Mouse (Mus musculus): ENCODE results near the gene Mtap. TPM values are rescaled to one million over a fixed set of nuclear protein-coding genes. Genes with fewer than 3 reads are reported as not detected.
A peak's percentile ranks its signal among the peaks of the same experiment; 100 is the strongest.

Gene Mtap
- polyA plus RNA-seq, 1 experiment from 2014 or later = 82.3 TPM

GRCm38 (mm10) chr4:89145409-89145808 is 8.5 kb downstream of the Mtap start:
- Histone ChIP-seq H3K27me3 (ENCODE audit: control insufficient read depth, insufficient read depth, low read length) (no peaks in the 10 kb centered on the region), H3K4me2 (ENCODE audit: low read depth) (no peak overlapping the region), H3K9ac (ENCODE audit: low read length) (no peak overlapping the region), H3K27ac (ENCODE audit: low read depth, low read length) (no peak overlapping the region), H3K4me3 (ENCODE audit: low read depth, low read length) (no peak overlapping the region), H3K9me3 (ENCODE audit: control insufficient read depth, low read length) (no peaks in the 10 kb centered on the region), H3K4me1 (ENCODE audit: control insufficient read depth, insufficient read depth, low read length) (no peaks in the 10 kb centered on the region), H3K36me3 (ENCODE audit: control insufficient read depth, insufficient read depth, low read length) (no peaks in the 10 kb centered on the region; the same call in none of the 2 replicates)
- ATAC-seq (ENCODE audit: insufficient read depth, low FRiP score, low TSS enrichment) (peak; percentile 48; the same call in 1 of the 2 replicates), DNase-seq (ENCODE audit: low spot score) (peak; percentile 71)
- 52% methylated on average over 6 of the region's 6 CpGs for WGBS

GRCm38 (mm10) chr4:89146291-89146690 is 9.4 kb downstream of the Mtap start:
- no peak overlapping the region for H3K27ac ChIP-seq (ENCODE audit: low read depth, low read length)
- 56% methylated on average over 3 of the region's 3 CpGs for WGBS
- H3K27me3 ChIP-seq (ENCODE audit: control insufficient read depth, insufficient read depth, low read length) = no peaks in the 10 kb centered on the region
- no peak overlapping the region for H3K4me2 ChIP-seq (ENCODE audit: low read depth)
- ATAC-seq (ENCODE audit: insufficient read depth, low FRiP score, low TSS enrichment) = no peak; the same call in 1 of the 2 replicates
- peak; percentile 24 for DNase-seq (ENCODE audit: low spot score)
- no peak overlapping the region for H3K4me3 ChIP-seq (ENCODE audit: low read depth, low read length)
- no peaks in the 10 kb centered on the region for H3K9me3 ChIP-seq (ENCODE audit: control insufficient read depth, low read length)
- no peaks in the 10 kb centered on the region for H3K4me1 ChIP-seq (ENCODE audit: control insufficient read depth, insufficient read depth, low read length)
- no peak overlapping the region for H3K9ac ChIP-seq (ENCODE audit: low read length)
- no peaks in the 10 kb centered on the region; the same call in none of the 2 replicates for H3K36me3 ChIP-seq (ENCODE audit: control insufficient read depth, insufficient read depth, low read length)

DNA sequence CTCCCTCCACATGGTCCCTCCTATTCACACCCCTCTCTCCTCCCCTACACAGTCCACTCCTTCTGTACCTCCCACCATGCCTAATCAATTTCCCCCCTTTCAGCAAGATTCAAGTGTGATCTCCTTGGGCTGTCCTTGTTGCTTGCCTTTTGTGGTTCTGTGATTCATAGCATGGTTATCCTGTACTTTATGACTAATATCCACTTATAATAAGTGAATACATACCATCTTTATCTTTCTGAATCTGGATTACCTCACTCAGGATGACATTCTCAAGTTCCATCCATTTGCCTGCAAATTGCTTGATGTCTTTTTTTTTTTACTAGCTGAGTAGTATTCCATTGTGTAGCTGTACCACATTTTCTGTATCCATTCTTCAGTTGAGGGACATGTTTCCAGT is 12.3 kb downstream of the Mtap start:
- H3K4me2 ChIP-seq (ENCODE audit: low read depth) = no peak overlapping the region
- peaks cover 2% of the 10 kb centered on the region for H3K36me3 ChIP-seq (ENCODE audit: control insufficient read depth, insufficient read depth, low read length)
- no peak overlapping the region for H3K27ac ChIP-seq (ENCODE audit: low read depth, low read length)
- no peaks in the 10 kb centered on the region for H3K9me3 ChIP-seq (ENCODE audit: control insufficient read depth, low read length)
- DNase-seq (ENCODE audit: low spot score) = no peak
- H3K27me3 ChIP-seq (ENCODE audit: control insufficient read depth, insufficient read depth, low read length) = no peaks in the 10 kb centered on the region
- no peak for ATAC-seq (ENCODE audit: insufficient read depth, low FRiP score, low TSS enrichment)
- H3K4me3 ChIP-seq (ENCODE audit: low read depth, low read length) = no peak overlapping the region
- no peak overlapping the region for H3K9ac ChIP-seq (ENCODE audit: low read length)
- H3K4me1 ChIP-seq (ENCODE audit: control insufficient read depth, insufficient read depth, low read length) = no peaks in the 10 kb centered on the region

DNA sequence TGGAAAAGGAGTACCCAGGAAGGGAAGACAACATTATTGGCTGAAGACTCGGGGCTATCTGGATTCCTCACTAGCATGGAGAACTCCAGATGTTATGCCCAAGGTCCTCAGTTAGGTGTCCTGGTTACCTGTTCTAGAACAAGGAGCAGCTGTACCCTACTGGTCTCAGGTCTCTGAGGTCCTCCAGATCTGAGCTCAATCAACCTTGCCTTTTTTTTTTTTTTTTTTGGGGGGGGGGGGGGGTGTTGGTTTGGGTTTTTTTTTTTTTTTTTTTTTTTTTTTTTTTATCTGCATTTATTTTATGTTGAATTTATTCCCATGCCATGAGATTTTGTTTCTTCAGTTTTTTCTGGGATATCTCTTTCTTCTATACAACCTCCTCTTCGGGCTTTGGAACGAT is 24.5 kb downstream of the Mtap start:
- DNase-seq (ENCODE audit: low spot score) (no peak), ATAC-seq (ENCODE audit: insufficient read depth, low FRiP score, low TSS enrichment) (no peak)
- Histone ChIP-seq H3K4me1 (ENCODE audit: control insufficient read depth, insufficient read depth, low read length) (no peaks in the 10 kb centered on the region), H3K27ac (ENCODE audit: low read depth, low read length) (no peak overlapping the region), H3K9ac (ENCODE audit: low read length) (no peak overlapping the region), H3K27me3 (ENCODE audit: control insufficient read depth, insufficient read depth, low read length) (no peaks in the 10 kb centered on the region), H3K9me3 (ENCODE audit: control insufficient read depth, low read length) (no peaks in the 10 kb centered on the region), H3K36me3 (ENCODE audit: control insufficient read depth, insufficient read depth, low read length) (peaks cover 3% of the 10 kb centered on the region; the same call in 1 of the 2 replicates), H3K4me3 (ENCODE audit: low read depth, low read length) (no peak overlapping the region), H3K4me2 (ENCODE audit: low read depth) (no peak overlapping the region)
- WGBS = 94% methylated on average over 3 of the region's 3 CpGs

GRCm38 (mm10) chr4:89162496-89162895 is 25.6 kb downstream of the Mtap start:
- Histone ChIP-seq H3K27me3 (ENCODE audit: control insufficient read depth, insufficient read depth, low read length) (no peaks in the 10 kb centered on the region), H3K9me3 (ENCODE audit: control insufficient read depth, low read length) (no peaks in the 10 kb centered on the region), H3K4me2 (ENCODE audit: low read depth) (no peak overlapping the region), H3K36me3 (ENCODE audit: control insufficient read depth, insufficient read depth, low read length) (no peaks in the 10 kb centered on the region; the same call in 1 of the 2 replicates), H3K9ac (ENCODE audit: low read length) (no peak overlapping the region), H3K4me1 (ENCODE audit: control insufficient read depth, insufficient read depth, low read length) (no peaks in the 10 kb centered on the region), H3K27ac (ENCODE audit: low read depth, low read length) (no peak overlapping the region), H3K4me3 (ENCODE audit: low read depth, low read length) (no peak overlapping the region)
- no peak for DNase-seq (ENCODE audit: low spot score)
- ATAC-seq (ENCODE audit: insufficient read depth, low FRiP score, low TSS enrichment) = no peak
- 89% methylated on average over 5 of the region's 5 CpGs for WGBS

GRCm38 (mm10) chr4:89163613-89164012 is 26.7 kb downstream of the Mtap start:
- Histone ChIP-seq H3K4me2 (ENCODE audit: low read depth) (no peak overlapping the region), H3K27me3 (ENCODE audit: control insufficient read depth, insufficient read depth, low read length) (no peaks in the 10 kb centered on the region), H3K9ac (ENCODE audit: low read length) (no peak overlapping the region), H3K4me1 (ENCODE audit: control insufficient read depth, insufficient read depth, low read length) (no peaks in the 10 kb centered on the region), H3K27ac (ENCODE audit: low read depth, low read length) (no peak overlapping the region), H3K36me3 (ENCODE audit: control insufficient read depth, insufficient read depth, low read length) (peaks cover under 1% of the 10 kb centered on the region), H3K9me3 (ENCODE audit: control insufficient read depth, low read length) (no peaks in the 10 kb centered on the region), H3K4me3 (ENCODE audit: low read depth, low read length) (no peak overlapping the region)
- WGBS = 93% methylated on average over 8 of the region's 8 CpGs
- no peak for ATAC-seq (ENCODE audit: insufficient read depth, low FRiP score, low TSS enrichment)
- DNase-seq (ENCODE audit: low spot score) = no peak

DNA sequence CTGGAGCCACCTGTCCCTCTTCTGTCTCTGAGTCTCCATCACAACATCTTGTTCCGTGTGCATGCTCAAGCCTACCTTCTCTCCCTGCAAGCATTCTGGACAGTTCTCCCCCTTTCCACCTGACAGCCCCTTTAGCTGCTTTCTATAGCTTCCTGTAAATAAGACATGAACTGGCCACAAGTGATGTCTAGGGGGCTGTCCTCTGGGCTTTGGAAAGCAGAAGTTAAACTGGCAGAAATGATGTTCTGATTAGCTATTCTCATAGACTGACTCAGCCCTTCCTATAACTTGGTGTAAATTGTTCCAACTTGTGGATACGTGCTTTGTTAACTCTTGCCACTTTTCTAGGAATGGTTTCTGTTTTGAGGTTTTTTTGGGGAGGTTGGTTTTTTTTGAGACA is 27.8 kb downstream of the Mtap start:
- no peak overlapping the region for H3K4me2 ChIP-seq (ENCODE audit: low read depth)
- H3K9me3 ChIP-seq (ENCODE audit: control insufficient read depth, low read length) = no peaks in the 10 kb centered on the region
- H3K9ac ChIP-seq (ENCODE audit: low read length) = no peak overlapping the region
- no peak for DNase-seq (ENCODE audit: low spot score)
- 95% methylated on average over 2 of the region's 2 CpGs for WGBS
- no peak for ATAC-seq (ENCODE audit: insufficient read depth, low FRiP score, low TSS enrichment)
- no peak overlapping the region for H3K4me3 ChIP-seq (ENCODE audit: low read depth, low read length)
- peaks cover 4% of the 10 kb centered on the region for H3K36me3 ChIP-seq (ENCODE audit: control insufficient read depth, insufficient read depth, low read length)
- H3K4me1 ChIP-seq (ENCODE audit: control insufficient read depth, insufficient read depth, low read length) = no peaks in the 10 kb centered on the region
- H3K27ac ChIP-seq (ENCODE audit: low read depth, low read length) = no peak overlapping the region
- no peaks in the 10 kb centered on the region for H3K27me3 ChIP-seq (ENCODE audit: control insufficient read depth, insufficient read depth, low read length)

- Histone ChIP-seq H3K27ac (ENCODE audit: low read depth, low read length) (no peak overlapping the region), H3K36me3 (ENCODE audit: control insufficient read depth, insufficient read depth, low read length) (peaks cover 9% of the 10 kb centered on the region), H3K4me1 (ENCODE audit: control insufficient read depth, insufficient read depth, low read length) (no peaks in the 10 kb centered on the region), H3K4me3 (ENCODE audit: low read depth, low read length) (no peak overlapping the region), H3K27me3 (ENCODE audit: control insufficient read depth, insufficient read depth, low read length) (no peaks in the 10 kb centered on the region), H3K9me3 (ENCODE audit: control insufficient read depth, low read length) (no peaks in the 10 kb centered on the region), H3K9ac (ENCODE audit: low read length) (no peak overlapping the region), H3K4me2 (ENCODE audit: low read depth) (no peak overlapping the region)
- ATAC-seq (ENCODE audit: insufficient read depth, low FRiP score, low TSS enrichment) = no peak
- DNase-seq (ENCODE audit: low spot score) = no peak
- 93% methylated on average over 9 of the region's 9 CpGs for WGBS
These were observed 32.0 kb downstream of the Mtap start for GRCm38 (mm10) chr4:89168877-89169276.

- Histone ChIP-seq H3K27me3 (ENCODE audit: control insufficient read depth, insufficient read depth, low read length) (no peaks in the 10 kb centered on the region), H3K27ac (ENCODE audit: low read depth, low read length) (no peak overlapping the region), H3K4me3 (ENCODE audit: low read depth, low read length) (no peak overlapping the region), H3K9me3 (ENCODE audit: control insufficient read depth, low read length) (no peaks in the 10 kb centered on the region), H3K36me3 (ENCODE audit: control insufficient read depth, insufficient read depth, low read length) (peaks cover 11% of the 10 kb centered on the region), H3K4me2 (ENCODE audit: low read depth) (no peak overlapping the region), H3K9ac (ENCODE audit: low read length) (no peak overlapping the region), H3K4me1 (ENCODE audit: control insufficient read depth, insufficient read depth, low read length) (no peaks in the 10 kb centered on the region)
- 87% methylated on average over 4 of the region's 4 CpGs for WGBS
- DNase-seq (ENCODE audit: low spot score) (no peak), ATAC-seq (ENCODE audit: insufficient read depth, low FRiP score, low TSS enrichment) (no peak)
These were observed 32.8 kb downstream of the Mtap start for GRCm38 (mm10) chr4:89169739-89170138.

Measured in neural tube, embryonic 11.5 days (tissue).